Mouse (Mus musculus): ENCODE results near the gene Capns1.

Gene Capns1

GRCm38 (mm10) chr7:30170283-30170951 is 28.2 kb downstream of the Capns1 start:
- no peak for DNase-seq

DNA sequence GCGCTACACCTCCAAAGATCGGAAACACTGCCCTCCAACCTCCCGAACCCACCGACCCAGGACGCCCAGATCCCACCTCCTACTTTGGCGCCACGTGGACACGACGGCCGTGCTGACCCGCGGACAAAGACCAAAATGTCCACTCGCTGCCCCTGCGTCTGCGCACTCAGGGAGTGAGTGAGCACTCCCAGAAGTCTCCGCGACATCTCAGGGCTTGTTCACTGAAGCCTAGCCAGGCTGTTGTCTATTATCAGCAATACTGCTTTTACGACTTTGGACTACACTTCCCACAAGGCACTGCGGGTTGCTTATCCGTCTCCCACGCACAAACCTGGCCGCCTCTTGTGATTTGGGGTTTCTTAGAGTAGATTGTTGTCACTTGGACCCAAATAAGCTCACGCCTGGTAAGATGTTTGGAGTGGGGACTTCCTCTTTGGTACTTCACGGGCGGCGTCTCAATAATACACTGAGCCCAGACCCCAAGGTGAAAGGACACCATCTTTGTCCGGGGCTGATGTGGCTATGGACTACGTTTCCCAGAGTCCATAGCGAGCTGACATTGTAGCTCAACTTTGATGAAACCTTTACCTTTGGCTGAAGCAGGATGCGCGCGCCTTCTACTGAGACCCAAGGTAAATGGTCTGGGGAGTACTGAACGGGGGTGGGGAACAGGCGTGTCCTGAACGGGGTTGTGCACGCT is 28.9 kb downstream of the Capns1 start, which contains the start of gene Zfp146:
Gene Zfp146, minus strand, starts transcription at position 168 of the 700 bp plus-strand sequence.
- DNase-seq, result peak; percentile 85 to 89

DNA sequence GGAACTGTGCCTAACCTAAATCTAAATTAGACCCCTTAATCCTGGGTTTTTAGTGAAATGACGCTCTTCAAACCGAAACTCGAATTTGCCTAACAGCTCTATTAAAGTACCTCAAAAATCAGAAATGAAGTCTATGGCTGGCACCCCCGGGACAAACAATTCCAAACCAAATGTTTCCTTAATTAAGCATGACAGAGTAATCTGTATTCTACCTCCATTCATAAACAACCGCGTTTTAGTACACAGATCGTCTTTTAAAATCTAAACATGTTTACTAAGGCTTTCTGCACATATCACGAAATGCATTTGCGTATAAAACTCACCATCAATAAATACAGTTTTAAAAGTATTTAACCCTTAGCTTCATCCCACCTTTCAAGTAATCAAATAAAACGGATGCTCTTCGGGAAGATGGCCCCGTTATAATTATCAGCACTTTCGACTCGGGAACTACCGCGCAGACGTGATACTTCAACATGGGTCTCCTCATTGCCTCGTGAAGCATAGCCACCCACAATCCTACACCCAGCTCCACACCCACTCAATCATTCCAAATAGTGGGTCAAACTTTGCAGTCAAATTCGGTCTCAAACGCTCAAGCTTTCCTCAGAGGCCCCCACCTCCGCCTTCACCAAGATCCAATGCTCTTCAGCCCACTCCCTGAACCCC is 29.6 kb downstream of the Capns1 start:
- DNase-seq, result no peak

- no peak for DNase-seq
Observed at GRCm38 (mm10) chr7:30164745-30165144, 33.9 kb downstream of the Capns1 start.

GRCm38 (mm10) chr7:30163113-30163512 is 35.5 kb downstream of the Capns1 start:
- DNase-seq, result no peak

DNA sequence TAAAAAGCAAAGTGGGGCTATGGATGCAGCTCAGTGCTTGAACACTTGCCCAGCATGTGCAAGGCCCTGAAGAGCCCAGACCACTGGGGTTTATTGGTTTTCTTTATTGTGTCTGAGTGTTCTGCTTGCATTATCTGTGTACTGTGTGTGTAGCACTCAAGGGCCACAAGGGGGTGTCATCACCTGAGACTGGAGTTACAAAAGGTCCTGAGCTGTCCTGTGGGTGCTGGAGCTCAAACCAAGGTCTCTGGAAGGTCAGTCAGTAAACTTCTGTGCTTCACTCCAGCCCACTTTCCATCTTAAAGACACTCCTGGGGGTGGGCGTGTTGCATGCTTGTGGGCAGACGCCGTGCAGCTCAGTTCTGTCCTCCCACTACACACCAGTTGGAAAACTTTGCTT is 43.1 kb downstream of the Capns1 start:
- no peak for DNase-seq

DNA sequence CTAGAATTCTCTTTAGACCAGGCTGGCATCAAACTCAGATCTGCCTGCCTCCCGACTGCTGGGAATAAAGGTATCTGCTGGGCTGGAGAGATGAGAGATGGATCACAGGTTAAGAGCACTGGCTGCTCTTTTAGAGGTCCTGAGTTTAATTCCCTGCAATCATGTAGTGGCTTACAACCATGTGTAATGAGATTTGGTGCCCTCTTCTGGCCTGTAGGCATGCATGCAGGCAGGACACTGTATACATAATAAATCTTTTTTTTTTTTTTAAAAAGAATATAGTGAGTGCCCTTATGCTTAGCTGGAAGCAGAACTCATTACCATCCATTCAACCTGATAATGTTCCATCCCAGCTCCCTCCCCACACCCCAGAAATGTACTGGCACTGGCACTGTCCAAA is 44.6 kb downstream of the Capns1 start:
- no peak for DNase-seq

DNA sequence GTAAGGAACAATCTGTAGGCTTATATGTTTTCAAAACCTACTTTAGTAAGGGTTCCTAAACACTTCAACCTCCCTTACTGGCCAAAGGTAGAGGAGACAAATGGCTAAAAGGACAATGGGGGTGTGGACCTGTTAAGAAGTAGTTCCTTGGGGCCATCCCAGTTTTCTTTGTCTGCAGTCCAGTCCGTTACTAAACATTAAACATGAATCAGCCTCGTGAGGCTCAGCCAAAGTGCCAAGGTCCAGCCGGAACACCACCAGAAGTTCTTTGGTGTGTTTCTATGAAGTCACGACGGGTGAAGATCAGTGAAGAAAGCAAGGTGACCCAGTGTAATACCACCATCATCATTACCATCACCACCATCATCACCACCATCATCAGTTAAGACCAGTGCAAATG is 51.6 kb downstream of the Capns1 start:
- no peak for DNase-seq

DNA sequence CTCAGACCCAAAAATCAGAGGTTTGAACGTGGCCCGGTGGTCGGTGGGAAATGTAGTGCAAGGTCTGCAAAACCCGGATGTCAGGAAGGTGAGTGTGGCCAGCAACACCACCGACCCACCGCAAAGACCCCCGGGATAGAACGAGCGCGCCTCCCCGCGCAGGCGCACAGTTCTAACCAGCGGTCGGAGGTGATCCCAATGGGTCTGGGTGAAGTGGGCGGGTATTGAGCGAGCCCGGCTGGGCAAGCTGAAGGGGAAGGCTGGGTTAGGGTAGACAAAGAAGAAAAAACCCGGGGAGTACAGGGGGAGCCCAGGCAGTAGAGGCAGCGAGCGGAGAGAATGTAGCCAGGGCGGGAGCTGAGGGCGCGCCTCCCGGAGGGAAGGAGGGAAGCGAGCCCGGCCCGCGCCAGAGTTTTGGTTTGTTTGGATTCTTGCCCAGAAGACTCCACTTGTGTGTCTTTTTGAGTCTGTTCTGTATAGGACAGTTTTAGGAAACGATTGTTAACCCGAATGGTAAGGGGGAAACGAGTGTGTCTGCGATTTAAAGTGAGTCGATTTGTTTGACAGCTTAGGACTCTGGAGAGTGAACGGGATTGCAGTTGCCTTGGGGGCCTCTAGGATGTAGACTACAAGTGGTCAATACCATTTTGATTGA is 54.9 kb downstream of the Capns1 start:
- peak; percentile 61 to 75 for DNase-seq

DNA sequence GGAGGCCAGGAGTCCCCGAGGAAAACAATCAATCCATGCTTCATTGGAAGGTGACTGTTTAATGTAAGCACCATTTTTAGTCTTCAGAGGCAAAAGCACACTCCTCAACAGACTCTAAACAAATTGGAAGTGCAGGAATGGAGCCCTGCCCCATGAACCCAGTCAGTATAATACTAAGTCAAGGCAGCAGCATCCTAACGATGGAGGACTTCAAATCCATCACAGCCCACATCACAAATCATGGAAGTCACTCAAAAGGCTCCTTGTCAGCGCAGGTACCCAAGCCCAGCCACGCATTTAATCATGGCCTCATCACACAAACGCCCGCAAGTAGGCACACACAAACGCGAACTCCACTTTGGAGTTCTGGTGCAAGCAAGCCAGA is 55.4 kb downstream of the Capns1 start:
- DNase-seq, result no peak

Data from thymus, postnatal 36 days (tissue).